In the genomic region with DNA sequence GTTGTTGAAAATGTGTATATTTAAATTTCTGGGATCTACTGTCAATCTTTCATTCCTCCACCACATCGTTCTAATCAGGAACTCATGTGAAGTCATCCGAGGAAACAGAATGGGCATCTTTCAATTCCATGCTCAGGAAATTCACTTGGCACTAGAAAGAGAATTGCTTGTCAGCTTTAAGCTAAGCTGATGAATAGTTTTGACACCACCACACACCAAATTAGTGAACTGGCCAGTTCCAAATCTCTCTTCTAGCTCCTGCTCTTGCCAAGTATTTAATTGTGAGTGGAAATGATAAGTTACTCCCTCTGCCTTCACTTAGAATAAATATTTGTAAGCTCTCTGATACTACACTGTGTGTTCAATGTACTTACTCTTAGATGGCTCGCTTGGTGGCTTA, we compare ENCODE assay signal across 22 mouse cellular contexts. TPM values are rescaled to one million over a fixed set of nuclear protein-coding genes. Genes with fewer than 3 reads are reported as not detected.
"Had no signal": no experiment of that assay in that cellular context is flagged by ENCODE, and none has a peak within 500 bp of the region (broad histone marks: within the 10 kb centered on the region; RNA-seq: fewer than 3 reads in every experiment).

No protein-coding gene starts in this region.

- DNase-seq: lung, adult 2 months; lung, postnatal 14 days; lung, postnatal 36 days; right cerebral cortex, postnatal 14 days; thymus, adult 2 months; thymus, postnatal 25 days; thymus, postnatal 4 days had no signal

- H3K27me3 ChIP-seq: lung, embryonic 15.5 days; megakaryocyte, embryonic 14.5 days; midbrain, embryonic 13.5 days; midbrain, embryonic 15.5 days; neural tube, embryonic 12.5 days; stomach, embryonic 15.5 days had no signal

- H3K9ac ChIP-seq: lung, embryonic 15.5 days; midbrain, embryonic 13.5 days; midbrain, embryonic 15.5 days; neural tube, embryonic 12.5 days; stomach, embryonic 15.5 days had no signal

- H3K9me3 ChIP-seq: lung, embryonic 15.5 days; megakaryocyte, embryonic 14.5 days; midbrain, embryonic 13.5 days; midbrain, embryonic 15.5 days; neural tube, embryonic 12.5 days; stomach, embryonic 15.5 days had no signal

- H3K4me2 ChIP-seq: lung, embryonic 15.5 days; midbrain, embryonic 11.5 days; midbrain, embryonic 13.5 days; midbrain, embryonic 15.5 days; neural tube, embryonic 12.5 days; stomach, embryonic 15.5 days had no signal

- H3K4me3 ChIP-seq: lung, embryonic 15.5 days; megakaryocyte, embryonic 14.5 days; midbrain, embryonic 13.5 days; midbrain, embryonic 15.5 days; neural tube, embryonic 12.5 days; stomach, embryonic 15.5 days had no signal

- H3K4me1 ChIP-seq: lung, embryonic 15.5 days; midbrain, embryonic 13.5 days; midbrain, embryonic 15.5 days; neural tube, embryonic 12.5 days; stomach, embryonic 15.5 days had no signal

- H3K27ac ChIP-seq: lung, embryonic 15.5 days; macrophage; midbrain, embryonic 13.5 days; midbrain, embryonic 15.5 days; neural tube, embryonic 12.5 days; stomach, embryonic 15.5 days; stomach, postnatal 0 days had no signal

- H3K36me3 ChIP-seq: lung, embryonic 15.5 days; midbrain, embryonic 13.5 days; midbrain, embryonic 15.5 days; neural tube, embryonic 12.5 days; stomach, embryonic 15.5 days had no signal

- ATAC-seq: lung, postnatal 0 days; midbrain, embryonic 13.5 days; midbrain, embryonic 15.5 days had no signal

RNA-seq across cellular contexts. Expression of a gene that starts 26.0 kb away (rescaled TPM):
- total RNA-seq: megakaryocyte progenitor cell, adult 5-6 weeks; midbrain, postnatal 0 days; monocyte, adult 5-6 weeks; neutrophil, adult 5-6 weeks had no signal
- polyA plus RNA-seq: macrophage; midbrain, embryonic 13.5 days; midbrain, postnatal 0 days; neural tube, embryonic 12.5 days; neural tube, embryonic 14.5 days had no signal
